Mouse (Mus musculus) thymus, postnatal 4 days (tissue): Measurements from ENCODE around the gene Sox5.

ENCODE experiments used
- DNase-seq: peaks from one replicate; pipeline ENCODE4 v3.0.0; 2021

Sox5 gene

GRCm38 (mm10) chr6:143888556-143888955 lies 893.2 kb downstream of the Sox5 start:
- no peak for DNase-seq

GRCm38 (mm10) chr6:143878525-143878924 lies 903.3 kb downstream of the Sox5 start:
- no peak for DNase-seq

DNA sequence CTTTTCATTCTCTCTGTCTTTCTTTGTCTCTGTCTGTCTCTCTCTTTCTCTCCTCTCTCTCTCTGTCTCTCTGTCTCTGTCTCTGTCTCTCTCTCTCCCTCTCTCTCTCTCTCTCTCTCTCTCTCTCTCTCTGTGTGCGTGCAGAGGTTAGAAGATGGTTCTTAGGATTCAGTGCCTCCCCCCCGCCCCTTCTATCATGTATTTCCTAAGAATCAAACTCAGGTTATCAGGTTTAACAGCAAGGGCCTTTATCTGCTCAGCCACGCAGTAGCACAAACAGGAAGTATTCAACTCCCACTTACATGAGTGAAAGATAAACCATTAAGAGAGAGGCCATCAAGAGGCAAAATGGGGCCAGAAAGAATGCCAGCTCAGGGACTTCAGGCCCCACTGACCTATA lies 913.0 kb downstream of the Sox5 start:
- DNase-seq, result no peak

- DNase-seq, result peak; percentile 51
Observed at GRCm38 (mm10) chr6:143868155-143868685, 913.6 kb downstream of the Sox5 start.

- DNase-seq, result no peak
Observed at GRCm38 (mm10) chr6:143867029-143867428, 914.7 kb downstream of the Sox5 start.

GRCm38 (mm10) chr6:143866566-143866965 lies 915.2 kb downstream of the Sox5 start:
- no peak for DNase-seq

DNA sequence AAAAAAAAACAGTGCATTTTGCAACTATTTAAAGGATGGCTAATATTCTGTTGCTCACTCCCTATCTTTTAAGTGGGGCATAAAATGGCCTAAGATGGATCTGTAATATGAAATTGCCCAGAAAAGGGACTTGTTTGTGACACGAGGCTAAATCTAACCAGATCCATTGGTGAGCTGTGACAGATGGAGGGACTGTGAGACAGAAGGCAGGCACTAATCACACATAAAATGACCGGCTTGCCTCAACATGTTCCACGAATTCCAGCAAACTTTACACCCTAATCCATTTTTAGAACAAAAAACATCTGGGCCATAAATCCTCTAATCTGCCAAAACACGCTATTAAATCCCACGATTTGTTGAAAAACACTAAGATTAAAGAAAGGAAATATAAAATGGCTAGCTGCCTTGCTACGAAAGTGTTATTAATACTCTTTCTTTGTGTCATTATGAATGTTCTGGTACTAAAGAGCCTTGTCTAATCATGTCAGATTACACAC lies 919.1 kb downstream of the Sox5 start:
- no peak for DNase-seq

DNA sequence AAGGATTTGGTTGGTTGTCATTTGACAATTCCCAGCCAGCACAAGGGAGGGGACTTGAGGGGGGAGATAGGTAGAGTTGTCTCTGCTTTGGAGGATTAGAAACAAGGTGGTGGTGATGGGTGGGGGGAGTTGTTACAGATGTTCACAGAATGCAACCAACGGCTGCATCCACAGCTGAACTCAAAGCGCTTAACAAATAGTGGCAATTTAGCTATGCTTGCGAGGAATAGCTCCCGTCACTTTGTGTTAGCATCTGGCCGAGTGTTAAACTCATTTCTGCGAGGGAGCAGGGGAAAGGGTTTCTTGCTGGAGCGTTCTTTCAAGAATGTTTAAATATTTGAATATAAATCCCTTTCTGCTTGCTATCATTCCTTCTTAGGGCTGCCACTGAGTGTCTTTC lies 921.7 kb downstream of the Sox5 start:
- no peak for DNase-seq

GRCm38 (mm10) chr6:143859535-143859934 lies 922.2 kb downstream of the Sox5 start:
- DNase-seq, result no peak

DNA sequence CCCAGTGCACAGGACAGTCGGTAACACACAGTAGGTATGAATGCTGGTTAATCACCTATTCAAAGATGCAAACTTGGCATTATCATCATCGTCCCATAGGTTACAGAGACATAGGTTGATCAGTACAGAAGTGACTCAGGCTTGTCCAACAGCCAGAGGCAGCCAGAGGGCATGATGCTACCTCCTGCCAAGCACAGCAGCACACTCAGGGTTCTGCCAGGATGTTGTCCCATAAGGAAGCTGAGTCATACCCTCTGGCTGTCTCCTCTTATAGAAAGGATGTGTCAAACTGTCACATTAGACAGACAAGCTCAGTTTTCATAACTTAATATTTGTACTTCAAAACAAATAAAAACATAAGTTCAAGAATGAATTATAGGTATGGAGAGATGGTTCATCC lies 923.2 kb downstream of the Sox5 start:
- no peak for DNase-seq

GRCm38 (mm10) chr6:143857376-143857775 lies 924.4 kb downstream of the Sox5 start:
- DNase-seq, result no peak

GRCm38 (mm10) chr6:143855421-143855820 lies 926.4 kb downstream of the Sox5 start:
- no peak for DNase-seq

DNA sequence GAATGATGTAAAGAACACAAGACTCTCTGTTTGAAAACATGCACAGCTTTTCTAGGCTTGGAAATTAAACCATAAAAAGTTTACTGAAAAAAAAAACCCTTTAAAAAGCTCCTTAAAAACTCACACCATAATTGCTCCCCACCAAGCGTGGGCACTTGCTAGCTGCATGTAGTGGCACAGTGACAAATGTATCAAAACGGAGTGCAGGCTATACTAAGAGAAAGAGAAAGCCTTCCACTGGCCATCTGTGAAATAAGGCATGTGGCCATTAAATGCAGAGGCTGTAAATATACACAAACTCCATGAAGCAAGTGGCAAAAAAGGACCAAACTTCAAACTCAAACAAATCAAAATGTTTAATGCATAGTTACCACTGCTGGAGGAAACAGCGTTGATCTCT lies 927.7 kb downstream of the Sox5 start:
- DNase-seq, result no peak

DNA sequence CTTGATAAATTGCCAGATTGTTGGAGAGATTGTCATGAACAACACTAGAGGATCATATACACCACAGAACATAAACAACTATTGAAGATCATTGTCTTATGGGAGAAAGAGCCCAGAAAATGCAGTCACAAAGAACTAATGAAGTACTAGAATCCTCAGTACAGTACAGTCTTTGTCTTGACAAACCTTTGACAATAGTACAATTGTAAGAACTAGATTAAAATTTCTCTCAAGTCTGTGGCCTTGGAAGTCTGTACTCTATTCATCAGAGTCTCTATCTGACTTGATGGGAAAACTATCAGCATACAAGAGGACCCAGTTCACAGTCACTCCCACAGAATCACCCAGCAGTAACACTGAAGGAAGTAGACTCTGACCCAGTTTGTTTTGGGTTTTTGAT lies 936.0 kb downstream of the Sox5 start:
- no peak for DNase-seq

DNA sequence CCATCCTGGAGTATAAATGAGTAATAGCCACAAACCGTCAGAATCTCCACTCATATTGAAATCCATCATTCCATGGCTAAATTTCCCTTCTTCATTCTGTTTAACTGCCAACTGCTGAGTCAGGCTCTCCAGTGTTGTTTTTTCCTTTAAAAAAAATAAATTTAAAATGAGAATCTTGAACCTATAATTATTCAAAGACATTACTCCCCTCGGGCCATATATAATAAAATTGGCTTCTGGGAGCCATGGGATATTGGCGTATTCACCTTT lies 937.1 kb downstream of the Sox5 start:
- no peak for DNase-seq

- no peak for DNase-seq
Observed at GRCm38 (mm10) chr6:143843933-143844700, 937.7 kb downstream of the Sox5 start.

- DNase-seq, result no peak
Observed at GRCm38 (mm10) chr6:143841954-143842353, 939.8 kb downstream of the Sox5 start.

DNA sequence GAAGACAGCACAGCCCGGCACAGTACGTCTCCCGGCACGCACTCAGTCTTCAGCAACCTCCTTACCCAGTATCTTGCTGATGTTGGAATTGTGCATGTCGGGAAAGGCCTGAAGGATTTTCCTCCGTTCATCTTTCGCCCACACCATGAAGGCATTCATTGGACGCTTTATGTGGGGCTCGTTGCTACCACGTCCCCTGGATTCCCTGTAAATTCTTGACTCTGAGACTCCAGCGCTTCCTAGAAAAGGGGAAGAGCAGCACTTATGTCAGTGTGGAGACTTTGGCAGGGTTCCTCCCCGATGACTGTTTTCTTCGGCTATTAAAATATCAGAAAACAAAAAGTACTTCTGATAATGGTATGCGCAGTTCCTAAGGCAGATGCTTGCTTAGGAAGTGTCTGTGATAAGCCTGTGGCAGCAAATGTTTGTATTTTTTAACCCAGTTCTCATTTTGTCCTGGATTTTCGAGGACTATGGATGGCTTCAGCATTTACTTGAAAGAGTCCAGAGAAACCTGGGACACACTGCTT lies 940.6 kb downstream of the Sox5 start:
- no peak for DNase-seq

DNA sequence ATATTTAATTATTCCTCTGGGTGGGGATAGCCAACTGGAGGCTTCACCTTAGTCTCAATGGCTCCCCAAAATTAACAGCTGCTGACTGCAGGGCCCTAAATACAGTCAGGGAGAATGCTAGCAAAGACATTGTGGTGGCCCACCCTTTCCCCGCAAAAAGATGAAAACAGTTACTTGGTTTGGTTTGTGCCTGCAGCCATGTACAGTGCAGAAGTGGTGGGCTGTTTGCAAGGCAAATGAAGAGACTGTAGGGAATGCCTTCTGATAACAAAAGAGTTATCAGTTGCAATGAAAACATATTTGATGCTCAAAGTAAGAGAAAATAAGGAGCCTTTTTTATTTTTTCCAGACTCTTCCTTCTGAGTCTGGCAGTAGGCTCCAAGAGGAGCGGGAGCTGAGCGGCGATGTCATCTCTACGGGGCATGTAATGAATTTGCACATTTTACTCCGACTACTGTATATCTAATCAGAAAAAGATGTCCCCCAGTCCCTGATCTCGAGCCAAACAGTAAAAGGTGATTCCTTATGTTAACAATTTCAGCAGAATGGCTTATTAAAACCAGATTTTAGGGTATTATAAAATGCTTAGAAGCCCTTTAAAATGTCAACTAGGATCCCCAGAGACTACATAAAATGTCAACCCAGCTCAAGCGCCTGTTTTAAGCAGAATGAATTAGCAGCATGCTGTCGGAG lies 943.2 kb downstream of the Sox5 start:
- no peak for DNase-seq

GRCm38 (mm10) chr6:143835331-143835730 lies 946.4 kb downstream of the Sox5 start:
- no peak for DNase-seq

DNA sequence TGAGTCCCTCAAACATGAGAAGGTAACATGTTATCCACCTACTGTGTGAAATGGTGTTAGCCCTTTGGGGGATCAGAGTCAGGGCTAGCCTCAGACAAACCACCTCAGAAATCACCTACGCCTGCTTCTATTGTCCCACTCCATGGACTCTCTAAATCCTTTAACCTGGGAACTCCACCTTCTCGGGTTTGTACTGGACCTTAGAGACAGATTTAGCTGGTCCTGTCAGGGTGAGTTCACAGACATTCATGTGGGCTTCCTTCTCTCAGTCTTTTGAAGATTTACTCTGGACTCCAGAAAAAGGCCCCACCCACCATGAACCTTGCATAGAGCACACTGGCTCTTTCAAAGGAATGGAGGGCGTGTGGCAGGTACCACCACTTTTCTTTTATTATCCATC lies 947.8 kb downstream of the Sox5 start:
- no peak for DNase-seq

GRCm38 (mm10) chr6:143833182-143833558 lies 948.6 kb downstream of the Sox5 start:
- DNase-seq, result no peak

- no peak for DNase-seq
Observed at GRCm38 (mm10) chr6:143832483-143833181, 949.1 kb downstream of the Sox5 start.

DNA sequence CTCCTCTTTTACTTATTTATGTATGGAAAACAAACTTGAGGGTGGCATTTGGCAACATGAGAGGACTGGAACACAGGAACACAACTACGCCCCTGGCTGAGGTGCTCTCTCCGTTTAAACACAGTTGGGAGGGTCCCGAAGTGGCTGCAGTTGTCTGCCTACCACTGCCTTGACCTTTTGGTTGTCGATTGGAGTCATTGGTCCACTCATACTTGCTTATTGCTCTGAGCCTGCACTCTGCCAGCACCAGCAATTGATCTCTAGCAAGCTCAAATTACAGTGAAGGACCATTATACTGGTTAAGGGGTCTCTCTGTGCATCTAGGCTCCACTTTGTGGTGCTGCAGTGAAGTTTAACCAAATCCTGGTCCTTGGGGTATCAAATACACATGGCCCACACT lies 950.5 kb downstream of the Sox5 start:
- DNase-seq, result no peak
